In the genomic region with DNA sequence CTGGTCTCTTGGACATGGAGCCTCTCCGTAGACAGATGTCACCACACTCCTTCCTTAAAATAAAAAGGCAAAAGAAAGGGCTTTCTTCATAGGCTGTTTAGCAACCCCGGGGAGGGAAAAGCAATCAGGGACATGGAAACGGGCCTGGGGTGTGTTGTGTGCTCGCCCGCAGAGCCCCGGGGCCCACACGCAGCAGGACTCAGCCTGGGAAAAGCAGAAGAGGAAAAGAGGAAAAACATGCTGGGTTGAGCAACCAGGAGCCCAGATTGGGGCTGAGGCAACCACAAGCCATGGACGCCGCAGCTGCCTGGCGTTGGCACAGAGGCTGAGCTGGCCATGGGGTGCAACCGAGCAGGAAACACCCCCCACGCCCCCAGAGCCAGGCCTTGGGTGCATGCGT, we compare ENCODE assay signal across 11 mouse cellular contexts. TPM values are rescaled to one million over a fixed set of nuclear protein-coding genes. Genes with fewer than 3 reads are reported as not detected.
DNase-seq lines count a peak whose midpoint lies in the region; ATAC-seq lines count a peak whose summit lies in the region.
"Had no signal": no experiment of that assay in that cellular context is flagged by ENCODE, and none has a peak within 500 bp of the region (broad histone marks: within the 10 kb centered on the region; RNA-seq: fewer than 3 reads in every experiment).

No protein-coding gene starts in this region.

- no peaks in the 10 kb centered on the region for H3K36me3 ChIP-seq in liver, embryonic 11.5 days (ENCODE audit: control insufficient read depth, insufficient read depth, low read length)
- no peaks in the 10 kb centered on the region for H3K36me3 ChIP-seq in hindbrain, embryonic 10.5 days
- H3K36me3 ChIP-seq: neural tube, embryonic 15.5 days had no signal

- peaks cover 4% of the 10 kb centered on the region for H3K27me3 ChIP-seq in liver, embryonic 11.5 days (replicated peaks; ENCODE audit: control insufficient read depth, insufficient read depth, low read length)
- H3K27me3 ChIP-seq in hindbrain, embryonic 10.5 days (ENCODE audit: insufficient read depth, poor library complexity, severe bottlenecking): peaks cover 7% of the 10 kb centered on the region; the same call in 1 of the 2 replicates
- H3K27me3 ChIP-seq: neural tube, embryonic 15.5 days had no signal

- no peak overlapping the region for H3K4me2 ChIP-seq in liver, embryonic 11.5 days
- H3K4me2 ChIP-seq: lung, embryonic 14.5 days; neural tube, embryonic 15.5 days had no signal

- no peaks in the 10 kb centered on the region for H3K9me3 ChIP-seq in liver, embryonic 11.5 days (ENCODE audit: control insufficient read depth, low read length)
- H3K9me3 ChIP-seq in hindbrain, embryonic 10.5 days: no peaks in the 10 kb centered on the region
- H3K9me3 ChIP-seq: neural tube, embryonic 15.5 days had no signal

- ATAC-seq in liver, embryonic 11.5 days (replicated peaks; ENCODE audit: low FRiP score): no peak
- ATAC-seq in hematopoietic stem cell, adult 5-6 weeks (replicated peaks in 1 of 2; ENCODE audit: insufficient read depth in 1 of 2, low FRiP score in 2 of 2, low TSS enrichment in 1 of 2, low read depth in 1 of 2, poor library complexity in 2 of 2, severe bottlenecking in 2 of 2): peak; percentile 77 to 81

- DNase-seq in adrenal gland, adult 2 months: peak; percentile 70
- DNase-seq in adrenal gland, postnatal 25 days: no peak
- peak; percentile 39 for DNase-seq in liver
- DNase-seq in liver, embryonic 11.5 days (ENCODE audit: low spot score): no peak
- DNase-seq in lung, postnatal 4 days: peak; percentile 66 to 75
- DNase-seq in right cerebral cortex, postnatal 25 days: no peak
- no peak for DNase-seq in hindbrain, embryonic 10.5 days (ENCODE audit: low spot score)
- DNase-seq: lung, embryonic 14.5 days had no signal

- H3K4me1 ChIP-seq in liver, embryonic 11.5 days (replicated peaks; ENCODE audit: control insufficient read depth, insufficient read depth, low read length): peaks cover 5% of the 10 kb centered on the region; the same call in 1 of the 2 replicates
- peaks cover 21% of the 10 kb centered on the region for H3K4me1 ChIP-seq in hindbrain, embryonic 10.5 days (replicated peaks)
- H3K4me1 ChIP-seq: neural tube, embryonic 15.5 days had no signal

- H3K4me3 ChIP-seq in liver, embryonic 11.5 days (ENCODE audit: low read depth, low read length): no peak overlapping the region
- no peak overlapping the region for H3K4me3 ChIP-seq in hindbrain, embryonic 10.5 days
- H3K4me3 ChIP-seq: neural tube, embryonic 15.5 days had no signal

- no peak overlapping the region for H3K27ac ChIP-seq in liver, embryonic 11.5 days (ENCODE audit: low read depth, low read length)
- no peak overlapping the region for H3K27ac ChIP-seq in hindbrain, embryonic 10.5 days
- H3K27ac ChIP-seq: kidney, postnatal 0 days; neural tube, embryonic 15.5 days had no signal

- no peak overlapping the region for H3K9ac ChIP-seq in liver, embryonic 11.5 days (ENCODE audit: low read depth, low read length)
- H3K9ac ChIP-seq: lung, embryonic 14.5 days; neural tube, embryonic 15.5 days had no signal

- WGBS in liver, embryonic 11.5 days: 53% methylated on average over 13 of the region's 13 CpGs
- 89% methylated on average over 13 of the region's 13 CpGs for WGBS in hindbrain, embryonic 10.5 days

RNA-seq across cellular contexts. Expression of a gene that starts 17.7 kb away (rescaled TPM):
- 100 to 1,000 TPM in 1 of 2 experiments, 10 to 100 TPM in 1; 73.1 to 136 TPM for total RNA-seq in adrenal gland, adult 2 months (2021)
- 145 and 176 TPM in 2 replicates for polyA plus RNA-seq in adrenal gland, adult 2 months (2012; rRNA removed)
- 84.6 and 90.1 TPM in 2 replicates for total RNA-seq in adrenal gland, postnatal 25 days (2021)
- polyA plus RNA-seq in liver, embryonic 11.5 days (2014; fragmentation: Nextera tagmentation; extraction: Ambion mirVana): 265 and 295 TPM in 2 replicates
- total RNA-seq in hematopoietic stem cell, adult 5-6 weeks (2017): 34.8 and 40.2 TPM in 2 replicates
- polyA plus RNA-seq in hindbrain, embryonic 10.5 days (2016; fragmentation: Nextera tagmentation; extraction: Ambion mirVana): 312 and 362 TPM in 2 replicates

RNA-seq across cellular contexts. Expression of a gene that starts 18.0 kb away (rescaled TPM):
- total RNA-seq in adrenal gland, adult 2 months (2021): 1,000 to 10,000 TPM; 1,249 to 1,840 TPM
- 508 and 556 TPM in 2 replicates for polyA plus RNA-seq in adrenal gland, adult 2 months (2012; rRNA removed)
- total RNA-seq in adrenal gland, postnatal 25 days (2021): 1,243 and 1,285 TPM in 2 replicates
- polyA plus RNA-seq in liver, embryonic 11.5 days (2014; fragmentation: Nextera tagmentation; extraction: Ambion mirVana): 1,052 and 1,118 TPM in 2 replicates
- total RNA-seq in hematopoietic stem cell, adult 5-6 weeks (2017): 291 and 395 TPM in 2 replicates
- polyA plus RNA-seq in hindbrain, embryonic 10.5 days (2016; fragmentation: Nextera tagmentation; extraction: Ambion mirVana): 921 and 1,059 TPM in 2 replicates

RNA-seq across cellular contexts. Expression of a gene that starts 18.2 kb away (rescaled TPM):
- not detected for total RNA-seq in adrenal gland, adult 2 months (2021)
- 3.4 and 10.8 TPM in 2 replicates for polyA plus RNA-seq in adrenal gland, adult 2 months (2012; rRNA removed)
- not detected in 2 replicates for total RNA-seq in adrenal gland, postnatal 25 days (2021)
- 0.69 and 2.4 TPM in 2 replicates for polyA plus RNA-seq in liver, embryonic 11.5 days (2014; fragmentation: Nextera tagmentation; extraction: Ambion mirVana)
- total RNA-seq in hematopoietic stem cell, adult 5-6 weeks (2017): not detected in 2 replicates
- polyA plus RNA-seq in hindbrain, embryonic 10.5 days (2016; fragmentation: Nextera tagmentation; extraction: Ambion mirVana): 3.2 and 4.0 TPM in 2 replicates

RNA-seq across cellular contexts. Expression of a gene that starts 38.6 kb away (rescaled TPM):
- 10 to 100 TPM in 1 of 2 experiments, 1 to 10 TPM in 1; 7.2 to 27.6 TPM for total RNA-seq in adrenal gland, adult 2 months (2021)
- polyA plus RNA-seq in adrenal gland, adult 2 months (2012; rRNA removed): 14.9 and 33.6 TPM in 2 replicates
- 11.3 and 12.3 TPM in 2 replicates for total RNA-seq in adrenal gland, postnatal 25 days (2021)
- polyA plus RNA-seq in liver, embryonic 11.5 days (2014; fragmentation: Nextera tagmentation; extraction: Ambion mirVana): 1.6 and 4.1 TPM in 2 replicates
- total RNA-seq in hematopoietic stem cell, adult 5-6 weeks (2017): 1.6 TPM in 1 of 2 replicates, not detected in the other
- polyA plus RNA-seq in hindbrain, embryonic 10.5 days (2016; fragmentation: Nextera tagmentation; extraction: Ambion mirVana): 2.8 and 4.7 TPM in 2 replicates

RNA-seq across cellular contexts. Expression of a gene that starts 50.1 kb away (rescaled TPM):
- total RNA-seq in adrenal gland, adult 2 months (2021): 10 to 100 TPM; 11.9 to 41.9 TPM
- 49.1 and 74.7 TPM in 2 replicates for polyA plus RNA-seq in adrenal gland, adult 2 months (2012; rRNA removed)
- total RNA-seq in adrenal gland, postnatal 25 days (2021): 26.9 and 51.2 TPM in 2 replicates
- polyA plus RNA-seq in liver, embryonic 11.5 days (2014; fragmentation: Nextera tagmentation; extraction: Ambion mirVana): 10.5 and 12.3 TPM in 2 replicates
- total RNA-seq in hematopoietic stem cell, adult 5-6 weeks (2017): 18.7 and 31.0 TPM in 2 replicates
- polyA plus RNA-seq in hindbrain, embryonic 10.5 days (2016; fragmentation: Nextera tagmentation; extraction: Ambion mirVana): 5.4 and 6.3 TPM in 2 replicates

Comparison
In these comparisons a context has a peak if more than half of its experiments do, and no peak if none do; other contexts are left out.
1. DNase-seq: peak in adrenal gland, adult 2 months (single experiment), liver (single experiment) and lung, postnatal 4 days (2 of 2); none in adrenal gland, postnatal 25 days (single experiment), liver, embryonic 11.5 days (single experiment), right cerebral cortex, postnatal 25 days (single experiment) and hindbrain, embryonic 10.5 days (single experiment).